Comparison of ENCODE assay signal across 15 mouse cellular contexts in genomic region chr16:38350361-38350855, GRCm38 (mm10). TPM values are rescaled to one million over a fixed set of nuclear protein-coding genes. Genes with fewer than 3 reads are reported as not detected.
DNase-seq lines count a peak whose midpoint lies in the region; ATAC-seq and TF ChIP-seq lines count a peak whose summit lies in the region.
"Had no signal": no experiment of that assay in that cellular context is flagged by ENCODE, and none has a peak within 500 bp of the region (broad histone marks: within the 10 kb centered on the region; RNA-seq: fewer than 3 reads in every experiment).

No protein-coding gene starts in this region.

- in situ Hi-C loops in CH12.LX (cut with MboI; ENCODE audit: low pct_ligation_motif_present, low pct_unique_long_range_greater_than_20kb, low sequenced_read_pairs), result no loop called here

- peak; percentile 93 for DNase-seq in CH12.LX (ENCODE audit: extremely low read depth)
- DNase-seq in liver, result peak; percentile 51
- DNase-seq in lung, postnatal 14 days, result peak; percentile 51
- no peak for DNase-seq in midbrain, postnatal 0 days (ENCODE audit: low spot score)
- DNase-seq in midbrain, embryonic 10.5 days (ENCODE audit: low spot score), result no peak
- DNase-seq in gastrocnemius, postnatal 36 days, result no peak
- DNase-seq: cerebellum, postnatal 25 days; gastrocnemius, postnatal 25 days; kidney, adult 8-10 months had no signal

- 13% methylated on average over 7 of the region's 7 CpGs for WGBS in heart, embryonic 11.5 days (ENCODE audit: insufficient replicate concordance)
- WGBS in midbrain, postnatal 0 days, result 87% methylated on average over 7 of the region's 7 CpGs
- 85% methylated on average over 7 of the region's 7 CpGs for WGBS in midbrain, embryonic 10.5 days

- no peaks in the 10 kb centered on the region for H3K9me3 ChIP-seq in CH12.LX (replicated peaks; ENCODE audit: low read length)
- no peaks in the 10 kb centered on the region for H3K9me3 ChIP-seq in heart, embryonic 11.5 days (replicated peaks; ENCODE audit: control insufficient read depth, low read length)
- H3K9me3 ChIP-seq in midbrain, postnatal 0 days (ENCODE audit: low read length), result no peaks in the 10 kb centered on the region
- H3K9me3 ChIP-seq in midbrain, embryonic 10.5 days (replicated peaks), result no peaks in the 10 kb centered on the region
- H3K9me3 ChIP-seq: midbrain, embryonic 12.5 days had no signal

- TF ChIP-seq CTCF in CH12.LX (conservative IDR thresholded peaks at IDR 0.05 in 1 of 2, IDR thresholded peaks at IDR 0.05 in 1 of 2; ENCODE audit: low read depth in 2 of 2, low read length in 2 of 2), result no peak
- TF ChIP-seq CTCF in midbrain, postnatal 0 days (IDR thresholded peaks at IDR 0.05), result no peak

- intact Hi-C loops in gastrocnemius, postnatal 36 days (cut with DNase I), result no loop called here

- peak; percentile 64 for TF ChIP-seq POLR2A in CH12.LX (IDR thresholded peaks at IDR 0.05; ENCODE audit: low read depth, low read length)

- peak overlapping the region; percentile 39 for H3K4me2 ChIP-seq in CH12.LX (ENCODE audit: insufficient read depth, low read depth, poor library complexity, severe bottlenecking)
- peak overlapping the region; percentile 25 for H3K4me2 ChIP-seq in heart, embryonic 11.5 days
- H3K4me2 ChIP-seq in midbrain, postnatal 0 days (ENCODE audit: low read depth, low read length, poor library complexity, severe bottlenecking), result no peak overlapping the region
- H3K4me2 ChIP-seq: midbrain, embryonic 12.5 days had no signal

- ATAC-seq in heart, embryonic 11.5 days (replicated peaks; ENCODE audit: insufficient number of reproducible peaks, low FRiP score, low TSS enrichment), result peak; percentile 84
- ATAC-seq in midbrain, postnatal 0 days (ENCODE audit: low FRiP score), result no peak
- ATAC-seq in activated CD4-positive, CD25-positive, alpha-beta regulatory T cell, adult 4 months, result no peak
- ATAC-seq: Patski had no signal

- H3K79me2 ChIP-seq in CH12.LX (replicated peaks; ENCODE audit: control insufficient read depth, extremely low read depth, insufficient read depth, poor library complexity, severe bottlenecking), result peaks cover 64% of the 10 kb centered on the region

- H3K27ac ChIP-seq in CH12.LX (ENCODE audit: insufficient read depth, low read depth), result peak overlapping the region; percentile 93
- peak overlapping the region; percentile 75 for H3K27ac ChIP-seq in heart, embryonic 11.5 days (ENCODE audit: low read depth, low read length)
- no peak overlapping the region for H3K27ac ChIP-seq in midbrain, postnatal 0 days (ENCODE audit: low read depth, low read length)
- H3K27ac ChIP-seq in midbrain, embryonic 10.5 days (replicated peaks), result no peak overlapping the region
- H3K27ac ChIP-seq: left cerebral cortex, adult 2 months; midbrain, embryonic 12.5 days had no signal

- TF ChIP-seq RAD21 in CH12.LX (IDR thresholded peaks at IDR 0.05; ENCODE audit: low read depth, low read length), result no peak; the same call in 1 of the 2 replicates

- H3K27me3 ChIP-seq in CH12.LX (replicated peaks), result no peaks in the 10 kb centered on the region
- no peaks in the 10 kb centered on the region for H3K27me3 ChIP-seq in heart, embryonic 11.5 days (ENCODE audit: control insufficient read depth, insufficient read depth, low read length)
- H3K27me3 ChIP-seq in midbrain, postnatal 0 days (ENCODE audit: insufficient read depth, low read length), result no peaks in the 10 kb centered on the region
- no peaks in the 10 kb centered on the region for H3K27me3 ChIP-seq in midbrain, embryonic 10.5 days (ENCODE audit: low read depth, poor library complexity, severe bottlenecking)
- H3K27me3 ChIP-seq: midbrain, embryonic 12.5 days; Patski had no signal

- peaks cover 16 to 57% of the 10 kb centered on the region in 2 experiments for H3K4me1 ChIP-seq in CH12.LX (ENCODE audit: control insufficient read depth in 1 of 2, insufficient read depth in 2 of 2)
- H3K4me1 ChIP-seq in heart, embryonic 11.5 days (ENCODE audit: control insufficient read depth, insufficient read depth, low read length), result peaks cover 27% of the 10 kb centered on the region
- H3K4me1 ChIP-seq in midbrain, postnatal 0 days (ENCODE audit: insufficient read depth, low read length), result peaks cover 5% of the 10 kb centered on the region; the same call in 1 of the 2 replicates
- H3K4me1 ChIP-seq in midbrain, embryonic 10.5 days, result peaks cover 12% of the 10 kb centered on the region

- peak; percentile 80 for TF ChIP-seq EP300 in CH12.LX (IDR thresholded peaks at IDR 0.05; ENCODE audit: low read length)

- peak overlapping the region; percentile 23 to 45 (median 41) for H3K4me3 ChIP-seq in CH12.LX (replicated peaks in 1 of 3; ENCODE audit: low read depth in 2 of 3, low read length in 2 of 3, poor library complexity in 1 of 3)
- no peak overlapping the region for H3K4me3 ChIP-seq in heart, embryonic 11.5 days (ENCODE audit: low read depth, low read length)
- H3K4me3 ChIP-seq in midbrain, postnatal 0 days (ENCODE audit: low read depth, low read length), result no peak overlapping the region
- H3K4me3 ChIP-seq in midbrain, embryonic 10.5 days, result no peak overlapping the region
- H3K4me3 ChIP-seq: left cerebral cortex, adult 2 months; midbrain, embryonic 12.5 days had no signal

- H3K36me3 ChIP-seq in CH12.LX (replicated peaks in 1 of 2; ENCODE audit: control insufficient read depth in 1 of 2, insufficient read depth in 1 of 2, low read length in 1 of 2), result peaks cover 35 to 55% of the 10 kb centered on the region in 2 experiments
- no peaks in the 10 kb centered on the region; the same call in 1 of the 2 replicates for H3K36me3 ChIP-seq in heart, embryonic 11.5 days (ENCODE audit: control insufficient read depth, insufficient read depth, low read length)
- peaks cover 14% of the 10 kb centered on the region for H3K36me3 ChIP-seq in midbrain, postnatal 0 days (ENCODE audit: insufficient read depth, low read length)
- peaks cover 41% of the 10 kb centered on the region for H3K36me3 ChIP-seq in midbrain, embryonic 10.5 days

- dilution Hi-C loops in CH12.LX (cut with MboI; ENCODE audit: extremely low pct_ligation_motif_present, extremely low pct_unique_long_range_greater_than_20kb, low sequenced_read_pairs), result no loop called here

- peak overlapping the region; percentile 99 for H3K9ac ChIP-seq in CH12.LX (ENCODE audit: insufficient read depth, low read depth)
- H3K9ac ChIP-seq in heart, embryonic 11.5 days (ENCODE audit: low read depth, low read length), result no peak overlapping the region
- no peak overlapping the region for H3K9ac ChIP-seq in midbrain, postnatal 0 days (replicated peaks; ENCODE audit: low read length, poor library complexity, severe bottlenecking)
- H3K9ac ChIP-seq: midbrain, embryonic 12.5 days had no signal

RNA-seq across cellular contexts. Expression of gene Gm21987, which starts 3.6 kb away (rescaled TPM):
- total RNA-seq in CH12.LX (2012; rRNA removed) (0.42 TPM in 1 of 2 replicates, not detected in the other), CH12.LX (2014; rRNA removed) (not detected in 2 replicates)
- polyA plus RNA-seq in CH12.LX (2012; ENCODE audit: insufficient read length, low read depth), result 0.87 TPM in 1 of 2 replicates, not detected in the other
- 2.4 and 3.4 TPM in 2 replicates for polyA plus RNA-seq in heart, embryonic 11.5 days (2014; fragmentation: Nextera tagmentation; extraction: Ambion mirVana)
- not detected in 2 replicates for total RNA-seq in midbrain, postnatal 0 days (2014; rRNA removed)
- polyA plus RNA-seq in midbrain, postnatal 0 days (2015; fragmentation: Nextera tagmentation; extraction: Ambion mirVana), result not detected in 2 replicates
- polyA plus RNA-seq in activated CD4-positive, CD25-positive, alpha-beta regulatory T cell, adult 4 months (2017; shearing (Covaris generic)), result not detected
- polyA plus RNA-seq in midbrain, embryonic 10.5 days (2016; fragmentation: Nextera tagmentation; extraction: Ambion mirVana), result not detected in 2 replicates
- total RNA-seq in gastrocnemius, postnatal 36 days (2021), result not detected
- total RNA-seq: gastrocnemius, postnatal 25 days; left cerebral cortex, adult 2 months; neutrophil, adult 5-6 weeks had no signal
- polyA plus RNA-seq: midbrain, embryonic 12.5 days; Patski had no signal

RNA-seq across cellular contexts. Expression of gene Cox17, which starts 3.6 kb away (rescaled TPM):
- total RNA-seq in CH12.LX (2012; rRNA removed) (643 and 706 TPM in 2 replicates), CH12.LX (2014; rRNA removed) (410 and 438 TPM in 2 replicates)
- 533 and 622 TPM in 2 replicates for polyA plus RNA-seq in CH12.LX (2012; ENCODE audit: insufficient read length, low read depth)
- polyA plus RNA-seq in heart, embryonic 11.5 days (2014; fragmentation: Nextera tagmentation; extraction: Ambion mirVana), result 289 and 314 TPM in 2 replicates
- 14.5 and 15.0 TPM in 2 replicates for total RNA-seq in midbrain, postnatal 0 days (2014; rRNA removed)
- polyA plus RNA-seq in midbrain, postnatal 0 days (2015; fragmentation: Nextera tagmentation; extraction: Ambion mirVana), result 65.3 and 66.1 TPM in 2 replicates
- 100 to 1,000 TPM; 254 to 296 TPM for polyA plus RNA-seq in activated CD4-positive, CD25-positive, alpha-beta regulatory T cell, adult 4 months (2017; shearing (Covaris generic))
- 129 and 140 TPM in 2 replicates for polyA plus RNA-seq in midbrain, embryonic 10.5 days (2016; fragmentation: Nextera tagmentation; extraction: Ambion mirVana)
- 100 to 1,000 TPM; 121 to 152 TPM for total RNA-seq in gastrocnemius, postnatal 36 days (2021)

RNA-seq across cellular contexts. Expression of gene Maats1, which starts 8.5 kb away (rescaled TPM):
- total RNA-seq in CH12.LX (2012; rRNA removed) (3.9 TPM in 2 replicates), CH12.LX (2014; rRNA removed) (1.7 and 1.9 TPM in 2 replicates)
- polyA plus RNA-seq in CH12.LX (2012; ENCODE audit: insufficient read length, low read depth), result 2.0 and 2.9 TPM in 2 replicates
- polyA plus RNA-seq in heart, embryonic 11.5 days (2014; fragmentation: Nextera tagmentation; extraction: Ambion mirVana), result 0.21 TPM in 1 of 2 replicates, not detected in the other
- 1.2 and 2.1 TPM in 2 replicates for total RNA-seq in midbrain, postnatal 0 days (2014; rRNA removed)
- polyA plus RNA-seq in midbrain, postnatal 0 days (2015; fragmentation: Nextera tagmentation; extraction: Ambion mirVana), result 1.0 and 1.5 TPM in 2 replicates
- polyA plus RNA-seq in activated CD4-positive, CD25-positive, alpha-beta regulatory T cell, adult 4 months (2017; shearing (Covaris generic)), result under 1 TPM in 1 of 2 experiments, not detected in 1; 0.61 TPM
- polyA plus RNA-seq in midbrain, embryonic 10.5 days (2016; fragmentation: Nextera tagmentation; extraction: Ambion mirVana), result 0.78 and 0.98 TPM in 2 replicates
- total RNA-seq in gastrocnemius, postnatal 36 days (2021), result not detected
- total RNA-seq: gastrocnemius, postnatal 25 days; neutrophil, adult 5-6 weeks had no signal

RNA-seq across cellular contexts. Expression of gene Popdc2, which starts 11.6 kb away (rescaled TPM):
- total RNA-seq in CH12.LX (2012; rRNA removed) (1.0 and 3.6 TPM in 2 replicates), CH12.LX (2014; rRNA removed) (0.17 and 0.30 TPM in 2 replicates)
- 0.35 and 1.1 TPM in 2 replicates for polyA plus RNA-seq in CH12.LX (2012; ENCODE audit: insufficient read length, low read depth)
- polyA plus RNA-seq in heart, embryonic 11.5 days (2014; fragmentation: Nextera tagmentation; extraction: Ambion mirVana), result 292 and 312 TPM in 2 replicates
- 1.5 TPM in 2 replicates for total RNA-seq in midbrain, postnatal 0 days (2014; rRNA removed)
- polyA plus RNA-seq in midbrain, postnatal 0 days (2015; fragmentation: Nextera tagmentation; extraction: Ambion mirVana), result 0.49 and 0.69 TPM in 2 replicates
- polyA plus RNA-seq in activated CD4-positive, CD25-positive, alpha-beta regulatory T cell, adult 4 months (2017; shearing (Covaris generic)), result 1 to 10 TPM; 5.8 to 6.1 TPM
- polyA plus RNA-seq in midbrain, embryonic 10.5 days (2016; fragmentation: Nextera tagmentation; extraction: Ambion mirVana), result 0.75 and 1.3 TPM in 2 replicates
- total RNA-seq in gastrocnemius, postnatal 36 days (2021), result 10 to 100 TPM; 60.2 to 61.4 TPM

RNA-seq across cellular contexts. Expression of gene Nr1i2, which starts 55.8 kb away (rescaled TPM):
- total RNA-seq in CH12.LX (2012; rRNA removed), result not detected in 2 replicates
- total RNA-seq in CH12.LX (2014; rRNA removed), result not detected in 2 replicates
- not detected in 2 replicates for polyA plus RNA-seq in CH12.LX (2012; ENCODE audit: insufficient read length, low read depth)
- polyA plus RNA-seq in heart, embryonic 11.5 days (2014; fragmentation: Nextera tagmentation; extraction: Ambion mirVana), result 0.13 TPM in 1 of 2 replicates, not detected in the other
- not detected in 2 replicates for total RNA-seq in midbrain, postnatal 0 days (2014; rRNA removed)
- polyA plus RNA-seq in midbrain, postnatal 0 days (2015; fragmentation: Nextera tagmentation; extraction: Ambion mirVana), result not detected in 2 replicates
- not detected for polyA plus RNA-seq in activated CD4-positive, CD25-positive, alpha-beta regulatory T cell, adult 4 months (2017; shearing (Covaris generic))
- not detected in 2 replicates for polyA plus RNA-seq in midbrain, embryonic 10.5 days (2016; fragmentation: Nextera tagmentation; extraction: Ambion mirVana)
- total RNA-seq in gastrocnemius, postnatal 36 days (2021), result not detected
- total RNA-seq: gastrocnemius, postnatal 25 days; left cerebral cortex, adult 2 months; neutrophil, adult 5-6 weeks had no signal
- polyA plus RNA-seq: midbrain, embryonic 12.5 days had no signal

Comparison
In these comparisons a context has a peak if more than half of its experiments do, and no peak if none do; other contexts are left out.
1. DNase-seq: peak in CH12.LX (single experiment), liver (single experiment) and lung, postnatal 14 days (single experiment); none in midbrain, postnatal 0 days (single experiment), midbrain, embryonic 10.5 days (single experiment) and gastrocnemius, postnatal 36 days (0 of 2).
2. H3K27ac ChIP-seq: peak in CH12.LX (single experiment) and heart, embryonic 11.5 days (single experiment); none in midbrain, postnatal 0 days (single experiment) and midbrain, embryonic 10.5 days (single experiment).
3. H3K4me3 ChIP-seq: peak in CH12.LX (3 of 3); none in heart, embryonic 11.5 days (single experiment), midbrain, postnatal 0 days (single experiment) and midbrain, embryonic 10.5 days (single experiment).